Mouse (Mus musculus): ENCODE results near the gene Cacng3.

The Cacng3 gene

DNA sequence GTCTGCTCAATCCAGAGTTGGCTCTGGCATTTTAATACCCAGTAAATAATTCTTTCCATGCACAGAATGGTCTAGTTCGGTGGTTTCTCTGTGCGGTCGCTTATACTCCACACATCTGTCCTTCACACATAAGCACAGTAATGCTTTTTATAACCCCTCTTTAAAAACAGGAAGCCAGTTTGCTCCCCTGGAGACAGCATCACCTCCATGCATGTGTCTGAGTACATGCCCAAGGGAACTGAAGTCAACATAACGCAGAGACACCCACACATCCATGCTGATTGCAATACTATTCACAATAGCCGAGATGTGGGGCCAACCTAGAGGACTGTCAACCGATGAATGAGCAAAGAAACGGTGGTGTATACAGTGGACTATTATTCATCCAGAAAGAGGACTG is 147.3 kb downstream of the Cacng3 start:
- intact Hi-C loops (cut with DNase I), result no loop called here

All from adrenal gland (tissue).